Mouse (Mus musculus) E14TG2a.4 (cell line): ENCODE data around the gene Nudt13.

Experiments
- CTCF ChIP-seq: conservative IDR thresholded peaks from 2 replicates; pipeline ENCODE4 v1.5.1; 2014; ENCODE audit warnings: low read length
- NANOG ChIP-seq: IDR thresholded peaks from 2 replicates; pipeline ENCODE4 v1.6.1; 2014; ENCODE audit warnings: borderline replicate concordance, low read length, mixed read lengths

DNA sequence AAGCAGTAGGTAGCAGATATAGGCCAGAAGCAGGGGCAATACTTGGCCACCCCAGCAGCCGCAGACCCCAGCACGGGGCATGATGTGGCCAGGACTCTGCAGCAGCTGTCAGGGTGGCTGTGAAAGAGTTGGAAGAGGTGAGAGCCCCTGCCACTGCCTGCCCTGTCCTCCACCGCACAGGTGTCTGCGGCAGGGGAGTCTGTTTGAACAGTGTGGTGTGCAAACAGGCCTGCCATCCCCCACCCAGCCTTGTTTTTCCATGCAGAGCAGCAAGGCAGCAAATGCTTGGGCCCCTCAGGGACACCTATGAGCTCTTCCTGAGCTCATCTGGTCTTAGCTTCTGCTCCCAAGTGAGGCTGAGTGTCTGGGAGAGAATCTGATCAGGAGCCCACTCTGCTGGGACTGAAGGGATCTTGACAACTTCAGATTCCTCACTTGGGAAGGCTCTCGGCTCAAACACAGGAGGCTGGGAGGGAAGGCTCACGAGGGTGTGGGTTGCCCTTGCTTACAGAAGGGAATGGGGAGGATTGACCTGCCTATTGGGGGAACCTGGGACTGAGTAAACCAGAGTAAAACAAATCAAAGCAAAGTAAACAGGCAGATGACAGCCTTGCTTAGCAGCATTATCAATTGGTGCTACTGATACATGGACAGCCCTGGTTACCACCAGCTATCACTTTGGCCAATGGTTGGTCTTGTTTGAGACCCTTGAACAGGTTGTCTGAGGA is 25.3 kb upstream of the Nudt13 start, which contains the start of gene Kcnk16:
- TF ChIP-seq CTCF (no peak), NANOG (no peak)
